Mouse (Mus musculus): Measurements from ENCODE around the gene F11.
A peak's percentile ranks its signal among the peaks of the same experiment; 100 is the strongest.

Gene F11

DNA sequence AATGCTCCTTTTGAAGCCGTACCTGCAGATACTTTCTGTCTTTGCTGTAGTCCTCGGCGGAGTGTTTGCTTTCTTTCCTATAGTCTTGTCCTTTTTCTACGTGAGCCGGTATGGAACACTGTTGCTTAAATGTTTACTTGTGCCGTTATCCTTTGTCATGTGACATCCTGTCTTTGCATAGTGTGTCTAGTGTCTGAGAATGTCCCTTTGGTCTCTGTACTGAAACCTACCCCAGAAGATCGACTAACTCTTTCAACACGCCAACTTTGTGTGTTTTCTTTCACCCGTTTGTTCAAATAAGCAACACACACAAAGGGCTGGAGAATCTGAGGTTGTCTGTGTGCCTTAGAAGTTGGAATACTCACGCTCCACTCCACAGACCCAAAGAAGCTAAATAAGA lies at the start of gene F11:
Gene F11 (minus strand): TSS at position 112 of the 400 bp plus-strand sequence.
- no peak for DNase-seq (ENCODE audit: low spot score in 2 of 2)

DNA sequence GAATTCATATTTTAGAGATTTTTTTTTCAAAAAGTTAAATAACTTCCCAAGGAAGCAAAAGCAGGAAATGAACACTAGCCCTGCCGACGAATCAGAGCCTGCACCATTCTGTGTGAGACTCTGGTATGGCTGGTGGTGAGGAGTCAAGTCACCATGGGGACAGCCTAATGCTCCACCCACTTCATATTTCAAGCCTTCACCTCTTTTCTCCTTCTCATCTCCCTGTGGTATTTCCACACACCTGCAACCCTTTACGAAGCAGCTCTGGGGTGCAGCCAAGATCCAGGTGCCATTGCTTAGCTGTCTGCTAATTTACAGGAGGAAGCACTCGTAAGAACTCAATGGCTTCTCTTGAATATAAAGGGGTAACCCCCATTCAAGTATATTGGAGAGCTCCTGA lies 49.1 kb upstream of the F11 start:
- DNase-seq (ENCODE audit: low spot score in 2 of 2): no peak

GRCm38 (mm10) chr8:45308366-45308765 lies 46.5 kb upstream of the F11 start, which contains the start of gene Gm45753:
Gm45753 (minus strand) TSS chr8:45308466.
- DNase-seq (ENCODE audit: low spot score in 2 of 2): no peak

- DNase-seq (ENCODE audit: low spot score in 2 of 2): no peak
Observed at GRCm38 (mm10) chr8:45305479-45305878, 43.6 kb upstream of the F11 start.

GRCm38 (mm10) chr8:45304354-45304753 lies 42.5 kb upstream of the F11 start:
- no peak for DNase-seq (ENCODE audit: low spot score in 2 of 2)

DNA sequence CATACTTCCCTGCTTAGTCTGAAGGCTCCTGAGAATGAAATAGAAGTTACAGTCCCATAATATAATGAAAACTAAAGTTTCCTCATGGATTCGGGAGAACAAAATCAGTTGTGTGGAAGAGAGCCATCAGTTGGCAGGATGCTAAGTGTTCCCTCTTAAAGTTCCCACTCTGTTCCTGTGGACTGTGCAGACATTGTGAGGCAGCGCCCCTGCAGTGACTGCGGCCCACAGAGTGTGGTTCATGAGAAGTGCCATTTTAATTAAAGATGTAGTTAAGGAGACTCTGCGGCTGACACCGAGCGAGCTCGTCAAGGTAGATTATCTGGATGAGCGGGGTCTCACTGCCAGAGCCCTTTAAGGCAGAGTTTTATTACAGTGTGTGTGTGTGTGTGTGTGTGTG lies 40.6 kb upstream of the F11 start:
- DNase-seq (ENCODE audit: low spot score in 2 of 2): no peak

DNA sequence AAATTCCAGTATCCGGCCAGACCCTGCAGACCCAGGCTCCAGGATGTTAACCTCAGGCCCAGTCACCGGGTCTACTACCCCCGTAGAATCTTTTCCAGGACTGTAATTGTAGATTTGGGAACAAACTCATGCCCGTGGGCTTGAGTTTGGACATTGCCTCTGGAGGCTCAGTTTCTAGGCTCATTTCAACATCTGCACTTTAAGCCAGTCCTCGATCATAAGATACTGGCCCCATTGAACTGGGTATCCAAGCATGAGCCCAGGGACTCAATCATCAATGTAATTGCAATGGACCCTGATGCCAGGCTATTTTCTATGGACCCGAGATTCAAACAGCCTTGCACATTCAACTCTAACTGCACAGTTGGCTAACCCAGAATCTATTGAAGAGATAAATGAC lies 33.4 kb upstream of the F11 start:
- no peak for DNase-seq (ENCODE audit: low spot score in 2 of 2)

GRCm38 (mm10) chr8:45294687-45295086 lies 32.9 kb upstream of the F11 start, which contains the start of gene Klkb1:
Klkb1 (minus strand) TSS chr8:45294859.
- DNase-seq (ENCODE audit: low spot score in 2 of 2): no peak

DNA sequence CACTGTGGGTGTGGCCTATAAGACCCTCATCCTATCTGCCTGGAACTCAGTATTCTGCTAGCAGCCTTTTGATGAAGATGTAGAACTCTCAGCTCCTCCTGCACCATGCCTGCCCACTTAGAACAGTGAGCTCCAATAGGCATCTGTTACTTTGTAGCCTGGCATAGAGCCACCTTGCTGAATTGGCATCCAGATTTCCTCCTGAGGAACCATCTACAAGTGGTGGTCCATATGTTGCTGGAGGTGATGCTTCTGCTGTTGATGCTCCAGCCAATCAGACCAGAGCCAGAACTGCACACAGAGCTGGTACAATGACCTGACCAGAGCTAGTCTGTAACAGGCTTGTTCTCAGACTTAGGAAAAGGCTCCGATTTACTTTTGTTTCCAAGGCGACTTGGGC lies 30.0 kb upstream of the F11 start:
- DNase-seq (ENCODE audit: low spot score in 2 of 2): peak in 1 of 2 experiments; percentile 15

GRCm38 (mm10) chr8:45281630-45282029 lies 19.8 kb upstream of the F11 start:
- DNase-seq (ENCODE audit: low spot score in 2 of 2): no peak

DNA sequence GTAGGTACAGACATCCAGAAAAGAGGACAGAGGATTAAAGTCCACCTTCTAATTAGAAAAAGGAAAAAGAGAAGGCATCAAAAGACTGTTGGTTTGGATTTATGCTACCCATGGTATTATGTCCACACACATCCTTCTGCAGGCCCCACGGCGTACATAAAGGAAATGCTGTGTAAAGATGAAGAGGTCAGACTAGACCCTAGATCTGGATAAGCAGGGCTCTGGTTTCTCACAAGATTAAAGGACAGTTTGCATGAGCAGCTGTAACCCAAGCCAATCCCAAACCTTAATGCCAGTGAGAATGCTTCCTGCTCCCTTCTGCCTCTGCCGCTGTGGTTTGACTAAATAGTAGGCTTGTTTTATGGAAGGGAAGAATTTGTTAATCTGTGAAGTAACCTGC lies 15.6 kb upstream of the F11 start:
- no peak for DNase-seq (ENCODE audit: low spot score in 2 of 2)

DNA sequence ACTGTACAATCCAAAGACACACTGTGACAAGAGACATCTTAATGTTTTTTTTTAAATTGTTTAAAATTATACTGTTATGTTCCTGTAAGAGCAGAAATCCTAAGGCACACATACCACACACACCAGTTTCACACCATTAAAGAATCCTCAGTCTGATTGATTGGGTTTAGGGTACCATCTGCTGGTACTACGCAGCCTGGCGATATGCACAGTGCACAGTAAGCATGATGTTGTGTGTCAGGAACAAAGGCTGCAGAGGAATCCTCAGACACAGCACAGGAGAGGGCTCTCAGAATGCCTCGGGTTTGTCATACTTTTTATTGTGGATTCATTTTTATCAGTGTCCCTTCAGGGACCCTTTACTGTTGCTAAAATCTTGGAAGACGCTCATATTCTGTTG lies 12.5 kb upstream of the F11 start:
- no peak for DNase-seq (ENCODE audit: low spot score in 2 of 2)

DNA sequence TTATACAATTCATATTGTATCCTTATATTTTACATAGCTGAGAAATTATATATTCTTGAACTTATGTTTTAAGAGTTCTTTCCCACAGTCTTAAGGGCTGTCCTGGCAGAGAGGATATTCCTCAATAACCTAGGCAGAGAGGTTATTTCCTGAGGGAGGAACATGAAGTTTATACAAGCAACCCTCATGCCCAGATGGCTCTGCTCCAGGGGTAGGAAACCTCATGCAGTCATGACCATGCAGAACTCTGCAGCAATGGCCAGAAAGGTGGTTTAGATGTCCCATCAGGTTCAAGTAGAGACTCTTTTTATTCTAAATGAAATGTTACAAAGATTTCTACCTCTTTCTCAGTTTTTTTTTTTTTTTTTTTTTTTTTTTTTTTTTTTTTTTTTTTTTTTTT lies 7.2 kb upstream of the F11 start:
- no peak for DNase-seq (ENCODE audit: low spot score in 2 of 2)

- DNase-seq (ENCODE audit: low spot score in 2 of 2): no peak
Observed at GRCm38 (mm10) chr8:45268485-45268884, 6.7 kb upstream of the F11 start.

DNA sequence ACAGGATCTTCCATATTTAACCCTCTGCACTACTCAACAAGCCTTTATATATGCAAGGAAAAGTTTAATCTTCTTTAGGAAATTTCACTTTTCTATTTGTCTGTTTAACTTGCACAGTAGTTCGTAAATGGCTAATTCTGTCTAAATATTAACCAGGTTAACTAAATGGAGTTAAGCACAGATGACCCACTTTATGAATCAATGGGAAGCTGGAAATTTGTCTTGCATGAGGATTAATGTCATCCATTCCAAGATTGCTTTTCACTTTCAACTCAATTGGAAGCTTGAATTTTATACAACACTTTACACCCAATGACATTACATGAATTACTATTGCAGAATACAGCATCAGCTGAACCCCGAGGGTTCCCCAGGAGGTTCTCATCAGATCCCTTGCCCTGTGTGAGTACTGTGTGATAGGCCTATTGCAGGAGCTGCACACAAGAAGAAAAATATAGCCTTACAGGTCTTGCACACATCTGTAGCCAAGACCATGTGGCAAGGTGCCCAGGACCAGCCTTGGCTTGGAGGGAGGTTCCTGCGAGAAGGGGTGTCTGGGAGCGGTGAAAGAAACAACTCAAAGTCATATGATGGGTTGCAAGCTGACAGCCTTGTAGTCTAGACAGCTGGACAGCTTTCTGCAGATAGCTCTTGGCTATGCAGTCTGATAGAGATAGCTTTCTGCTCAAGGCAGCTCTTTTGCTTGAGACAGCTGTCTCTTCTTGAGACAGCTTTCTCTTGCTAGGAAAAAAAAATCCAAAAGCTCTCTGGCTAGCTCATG lies 6.0 kb upstream of the F11 start:
- DNase-seq (ENCODE audit: low spot score in 2 of 2): no peak

DNA sequence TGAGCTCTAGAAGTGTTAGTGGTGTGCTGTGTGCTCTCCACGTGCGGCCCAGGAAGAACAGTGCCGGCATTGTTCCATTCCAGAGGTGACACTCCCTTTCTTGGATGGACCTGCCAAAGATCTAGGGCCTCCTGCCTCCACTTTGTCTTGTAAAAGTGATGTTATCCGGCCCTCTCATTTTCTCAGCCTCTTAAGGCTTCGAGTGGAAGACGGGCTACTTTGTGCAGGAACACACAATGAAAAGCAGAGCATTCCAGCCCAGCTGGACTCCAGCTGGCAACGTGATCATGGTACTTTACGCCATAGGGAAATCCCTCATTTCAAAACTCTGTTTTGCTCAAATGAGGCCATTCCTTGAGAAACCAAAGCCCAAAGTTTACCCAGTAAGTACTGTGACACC lies 5.2 kb upstream of the F11 start:
- no peak for DNase-seq (ENCODE audit: low spot score in 2 of 2)

DNA sequence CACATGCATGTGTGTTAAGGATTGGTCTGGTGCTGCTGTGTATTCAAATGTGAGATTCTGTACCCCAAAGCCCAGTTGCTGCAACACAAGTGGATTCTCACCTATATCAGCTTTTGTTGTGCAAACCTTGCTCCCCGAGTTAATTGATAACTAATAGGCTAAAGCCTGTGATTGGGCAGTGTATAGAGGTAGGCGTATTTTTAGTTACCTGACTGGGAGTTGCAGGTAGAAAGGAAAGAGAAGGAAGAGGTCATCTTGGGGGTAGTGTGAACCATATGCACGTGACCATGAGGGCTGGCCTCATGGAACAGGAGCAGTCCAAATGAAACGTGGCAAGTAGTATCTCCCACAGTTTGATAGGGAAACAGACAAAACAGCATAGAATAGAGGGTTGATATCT lies 3.1 kb upstream of the F11 start:
- no peak for DNase-seq (ENCODE audit: low spot score in 2 of 2)

- DNase-seq (ENCODE audit: low spot score in 2 of 2): no peak
Observed at GRCm38 (mm10) chr8:45262851-45263250, 1.0 kb upstream of the F11 start.

GRCm38 (mm10) chr8:45258421-45258820 lies 3.4 kb downstream of the F11 start:
- no peak for DNase-seq (ENCODE audit: low spot score in 2 of 2)

DNA sequence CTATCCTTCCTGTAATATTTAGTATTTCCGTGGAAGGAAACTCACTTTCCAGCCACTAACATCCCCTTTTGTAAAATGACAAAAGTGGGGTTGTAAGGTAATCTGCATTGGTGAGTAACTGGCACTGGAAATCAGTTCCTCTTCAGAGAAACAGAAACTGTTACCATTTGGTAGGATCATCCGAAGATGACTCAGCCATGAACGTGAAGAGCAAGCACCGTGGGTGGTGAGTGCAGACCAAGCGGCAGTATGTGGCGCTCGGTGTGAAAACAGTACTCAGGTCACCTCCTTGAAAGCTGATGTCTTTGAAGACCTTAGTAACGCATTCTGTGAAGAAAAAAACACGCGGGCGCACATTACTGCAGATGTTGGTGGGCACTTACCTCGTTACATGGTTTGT lies 6.8 kb downstream of the F11 start:
- no peak for DNase-seq (ENCODE audit: low spot score in 2 of 2)

GRCm38 (mm10) chr8:45254194-45254842 lies 7.5 kb downstream of the F11 start:
- no peak for DNase-seq (ENCODE audit: low spot score in 2 of 2)

DNA sequence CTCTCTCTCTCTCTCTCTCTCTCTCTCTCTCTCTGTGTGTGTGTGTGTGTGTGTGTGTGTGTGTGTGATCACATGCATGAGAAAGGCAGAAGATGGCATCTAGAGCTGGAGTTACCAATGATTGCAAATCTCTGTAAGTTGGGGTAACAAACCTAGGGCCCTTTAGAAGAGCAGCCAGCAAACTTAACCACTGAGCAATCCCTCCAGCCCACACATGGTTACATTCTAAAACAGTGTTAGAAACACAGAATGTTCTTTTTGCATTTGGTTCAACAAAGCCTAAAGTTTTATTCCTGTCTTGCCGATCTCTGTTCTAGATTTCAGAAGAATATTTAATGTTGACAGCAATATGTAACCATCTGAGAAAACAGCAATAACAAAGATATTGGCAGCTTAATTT lies 8.2 kb downstream of the F11 start:
- no peak for DNase-seq (ENCODE audit: low spot score in 2 of 2)

- no peak for DNase-seq (ENCODE audit: low spot score in 2 of 2)
Observed at GRCm38 (mm10) chr8:45253111-45253510, 8.7 kb downstream of the F11 start.

All from frontal cortex, postnatal 36 days (tissue).